Mouse (Mus musculus): Measurements from ENCODE around the gene Aatf. TPM values are rescaled to one million over a fixed set of nuclear protein-coding genes. Genes with fewer than 3 reads are reported as not detected.

Aatf gene
- polyA plus RNA-seq, 1 experiment from 2014 or later = 63.6 TPM

DNA sequence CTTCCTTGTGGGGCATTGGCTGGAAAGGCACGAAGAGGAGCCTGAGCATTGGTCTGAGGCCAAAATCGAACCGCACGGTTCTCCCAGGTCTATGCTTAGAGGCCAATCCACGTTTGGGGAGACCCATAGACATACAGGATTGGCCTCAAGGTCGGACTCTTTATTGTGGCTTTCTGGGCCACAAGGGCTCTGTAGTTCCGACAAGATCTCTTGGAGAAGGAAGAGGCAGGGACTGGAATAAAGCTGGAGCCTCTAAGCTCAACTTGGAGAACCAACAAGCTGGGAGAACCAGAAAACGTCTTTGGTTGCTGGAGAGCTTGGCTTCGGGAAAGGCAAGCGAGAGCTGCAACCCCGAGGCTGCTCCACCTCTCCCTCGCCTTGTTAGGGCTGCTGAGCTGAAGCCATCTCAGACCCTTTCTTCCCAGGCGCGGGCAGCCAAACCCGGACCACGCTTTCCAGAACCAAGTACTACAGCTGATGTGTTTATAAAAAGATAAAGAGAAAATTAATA, 10.1 kb upstream of the Aatf start:
- Histone ChIP-seq H3K4me2 (ENCODE audit: low read depth, low read length) (no peak overlapping the region), H3K27me3 (replicated peaks; ENCODE audit: control insufficient read depth, insufficient read depth, low read length) (peaks cover 98% of the 10 kb centered on the region), H3K36me3 (ENCODE audit: control insufficient read depth, insufficient read depth, low read length) (no peaks in the 10 kb centered on the region), H3K9me3 (ENCODE audit: control insufficient read depth, low read length) (0 out of 2 replicates have a peak, but pooled peaks cover 2% of the 10 kb centered on the region), H3K9ac (ENCODE audit: low read depth, low read length) (no peak overlapping the region), H3K4me3 (ENCODE audit: low read length) (no peak overlapping the region), H3K4me1 (ENCODE audit: control insufficient read depth, insufficient read depth, low read length) (peaks cover 17% of the 10 kb centered on the region), H3K27ac (ENCODE audit: low read length) (no peak overlapping the region)
- WGBS = 5% methylated on average over 16 of the region's 16 CpGs
- ATAC-seq = no peak

DNA sequence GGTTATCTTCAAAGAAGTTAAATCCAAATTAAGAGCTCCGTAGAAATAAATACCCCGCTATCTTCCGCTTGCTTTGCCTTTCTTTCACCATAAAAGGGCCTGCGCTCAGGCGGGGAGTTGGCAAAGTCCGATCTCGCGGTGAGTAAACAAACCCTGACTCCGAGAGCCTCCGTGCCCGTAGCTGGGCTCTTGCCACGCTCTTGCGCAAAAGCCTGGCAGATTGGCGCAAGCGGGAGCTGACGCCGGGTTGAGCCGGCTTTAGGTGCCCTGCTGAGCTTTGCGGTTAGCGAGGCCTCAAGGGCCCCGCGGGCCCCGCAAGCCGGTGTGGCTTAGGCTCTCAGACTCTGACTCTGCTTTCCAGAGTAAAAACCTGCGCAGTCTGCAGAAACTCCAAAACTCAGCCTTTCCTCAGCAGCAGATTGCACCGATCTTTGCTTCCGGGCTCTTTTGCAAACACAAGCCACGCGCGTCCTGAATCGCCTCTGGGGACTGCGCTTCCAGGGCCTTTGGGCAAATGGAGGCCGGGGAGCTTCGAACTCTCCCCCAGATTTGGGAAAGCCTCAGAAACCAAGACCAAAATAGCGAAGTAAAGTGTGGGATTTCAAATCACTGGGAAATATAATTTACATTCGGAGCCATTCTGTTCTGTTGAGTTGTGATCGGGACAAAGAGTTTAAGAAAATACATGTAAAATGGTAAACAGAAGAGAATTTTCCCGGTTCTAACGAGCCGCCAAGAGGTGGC, 9.4 kb upstream of the Aatf start:
- H3K9ac ChIP-seq (ENCODE audit: low read depth, low read length) = no peak overlapping the region
- ATAC-seq = peak; percentile 72
- H3K36me3 ChIP-seq (ENCODE audit: control insufficient read depth, insufficient read depth, low read length) = no peaks in the 10 kb centered on the region

DNA sequence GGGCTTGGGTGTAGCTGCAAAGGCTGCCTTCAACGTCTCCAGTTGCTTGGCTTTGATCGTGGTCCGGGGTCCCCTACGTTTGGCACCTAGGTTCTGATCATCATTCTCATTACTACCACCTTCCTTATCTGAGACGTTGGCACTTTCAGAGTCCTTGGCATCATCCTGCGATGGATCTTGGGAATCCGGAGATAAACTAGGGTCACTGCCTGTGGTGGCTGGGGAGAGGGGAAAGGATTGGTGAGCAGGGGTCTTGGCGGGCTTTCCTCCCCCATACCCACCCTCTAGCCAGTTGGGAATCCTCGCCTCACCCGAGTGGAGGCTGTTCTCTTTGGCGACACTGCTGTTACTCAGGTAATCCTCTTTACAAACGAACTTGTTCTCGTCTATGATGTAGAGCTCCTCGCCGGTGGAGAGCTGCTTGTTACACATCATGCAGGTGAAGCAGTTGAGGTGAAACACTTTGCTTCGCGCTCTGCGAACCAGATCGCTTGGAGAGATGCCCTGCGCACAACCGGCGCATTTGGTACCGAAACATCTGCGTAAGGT, 8.5 kb upstream of the Aatf start:
- Histone ChIP-seq H3K9me3 (ENCODE audit: control insufficient read depth, low read length) (0 out of 2 replicates have a peak, but pooled peaks cover 2% of the 10 kb centered on the region), H3K9ac (ENCODE audit: low read depth, low read length) (no peak overlapping the region), H3K36me3 (ENCODE audit: control insufficient read depth, insufficient read depth, low read length) (no peaks in the 10 kb centered on the region), H3K27ac (ENCODE audit: low read length) (no peak overlapping the region), H3K4me2 (ENCODE audit: low read depth, low read length) (no peak overlapping the region; the same call in 1 of the 2 replicates), H3K4me3 (ENCODE audit: low read length) (0 out of 2 replicates have a peak overlapping the region, but pooled peaks have one; percentile 39), H3K4me1 (ENCODE audit: control insufficient read depth, insufficient read depth, low read length) (peaks cover 17% of the 10 kb centered on the region), H3K27me3 (replicated peaks; ENCODE audit: control insufficient read depth, insufficient read depth, low read length) (peaks cover 84% of the 10 kb centered on the region)
- ATAC-seq = no peak
- WGBS = 18% methylated on average over 24 of the region's 24 CpGs

More for the DNA sequence above, 9.4 kb upstream of the Aatf start:
- Histone ChIP-seq H3K9me3 (ENCODE audit: control insufficient read depth, low read length) (0 out of 2 replicates have a peak, but pooled peaks cover 2% of the 10 kb centered on the region), H3K27ac (ENCODE audit: low read length) (no peak overlapping the region), H3K4me3 (ENCODE audit: low read length) (peak overlapping the region; percentile 39), H3K27me3 (replicated peaks; ENCODE audit: control insufficient read depth, insufficient read depth, low read length) (peaks cover 93% of the 10 kb centered on the region), H3K4me1 (ENCODE audit: control insufficient read depth, insufficient read depth, low read length) (peaks cover 17% of the 10 kb centered on the region), H3K4me2 (ENCODE audit: low read depth, low read length) (peak overlapping the region; percentile 59)
- 1% methylated on average over 40 of the region's 40 CpGs for WGBS

DNA sequence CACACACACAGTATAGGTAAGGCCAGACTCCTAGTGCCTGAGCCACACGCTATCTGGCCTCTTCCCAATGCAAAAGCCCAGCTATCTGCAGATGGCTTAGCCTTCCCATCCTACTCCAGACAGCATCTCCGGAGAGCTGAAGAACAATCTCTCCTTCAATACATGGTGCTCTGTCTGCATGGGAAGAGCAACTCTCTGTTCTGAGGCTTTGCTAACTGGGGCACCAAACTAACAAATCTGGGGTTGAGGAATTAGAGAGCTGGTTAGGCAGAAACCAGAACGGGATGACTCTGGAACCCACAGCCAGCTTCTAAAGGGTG, 7.7 kb upstream of the Aatf start:
- no peak for ATAC-seq
- Histone ChIP-seq H3K27ac (ENCODE audit: low read length) (no peak overlapping the region), H3K27me3 (replicated peaks; ENCODE audit: control insufficient read depth, insufficient read depth, low read length) (peaks cover 84% of the 10 kb centered on the region), H3K36me3 (ENCODE audit: control insufficient read depth, insufficient read depth, low read length) (no peaks in the 10 kb centered on the region), H3K4me1 (ENCODE audit: control insufficient read depth, insufficient read depth, low read length) (peaks cover 14% of the 10 kb centered on the region), H3K4me3 (ENCODE audit: low read length) (no peak overlapping the region), H3K9me3 (ENCODE audit: control insufficient read depth, low read length) (0 out of 2 replicates have a peak, but pooled peaks cover 2% of the 10 kb centered on the region), H3K9ac (ENCODE audit: low read depth, low read length) (no peak overlapping the region), H3K4me2 (ENCODE audit: low read depth, low read length) (no peak overlapping the region)
- 40% methylated on average over 3 of the region's 3 CpGs for WGBS

DNA sequence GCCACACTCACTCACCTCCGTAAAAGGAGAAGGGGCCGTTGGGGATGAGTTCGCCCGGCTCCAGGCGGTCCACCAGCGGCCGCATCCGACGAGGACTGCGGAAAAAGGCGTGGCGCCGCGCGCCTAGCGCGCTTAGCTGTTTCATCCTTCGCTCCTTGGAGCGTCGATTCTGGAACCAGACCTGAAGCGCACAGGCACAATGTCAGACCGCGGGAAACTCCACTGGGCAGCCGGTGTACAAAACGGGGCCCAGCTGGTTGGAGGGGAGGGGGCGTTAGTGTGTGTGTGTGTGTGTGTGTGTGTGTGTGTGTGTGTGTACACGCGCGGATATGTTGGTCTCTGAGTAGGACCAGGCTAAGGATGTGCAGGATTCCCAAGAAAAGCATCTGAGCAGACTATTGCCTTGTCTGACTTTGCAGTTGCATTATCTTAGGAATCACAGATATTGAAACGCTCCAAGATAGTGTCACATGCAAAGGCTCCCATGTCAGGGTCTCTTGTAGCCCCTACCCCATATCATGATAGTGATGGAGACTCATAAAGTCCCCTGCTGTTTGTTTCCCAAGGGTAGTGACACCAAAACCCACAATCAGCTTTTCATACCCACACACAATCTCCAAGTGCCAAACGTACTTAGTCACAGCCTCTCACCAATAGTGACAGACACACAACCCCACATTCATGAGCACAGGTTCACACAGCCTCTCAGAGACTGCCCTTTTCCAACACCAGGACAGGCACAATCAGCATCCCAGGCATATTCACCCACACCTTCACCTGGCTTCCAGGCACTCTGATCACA, 7.1 kb upstream of the Aatf start:
- Histone ChIP-seq H3K4me2 (ENCODE audit: low read depth, low read length) (peak overlapping the region; percentile 12; the same call in 1 of the 2 replicates), H3K4me1 (ENCODE audit: control insufficient read depth, insufficient read depth, low read length) (peaks cover 11% of the 10 kb centered on the region), H3K27ac (ENCODE audit: low read length) (no peak overlapping the region), H3K36me3 (ENCODE audit: control insufficient read depth, insufficient read depth, low read length) (no peaks in the 10 kb centered on the region), H3K9me3 (ENCODE audit: control insufficient read depth, low read length) (0 out of 2 replicates have a peak, but pooled peaks cover 2% of the 10 kb centered on the region), H3K4me3 (ENCODE audit: low read length) (no peak overlapping the region), H3K27me3 (replicated peaks; ENCODE audit: control insufficient read depth, insufficient read depth, low read length) (peaks cover 84% of the 10 kb centered on the region), H3K9ac (ENCODE audit: low read depth, low read length) (no peak overlapping the region)
- ATAC-seq = no peak
- WGBS = 12% methylated on average over 31 of the region's 31 CpGs

DNA sequence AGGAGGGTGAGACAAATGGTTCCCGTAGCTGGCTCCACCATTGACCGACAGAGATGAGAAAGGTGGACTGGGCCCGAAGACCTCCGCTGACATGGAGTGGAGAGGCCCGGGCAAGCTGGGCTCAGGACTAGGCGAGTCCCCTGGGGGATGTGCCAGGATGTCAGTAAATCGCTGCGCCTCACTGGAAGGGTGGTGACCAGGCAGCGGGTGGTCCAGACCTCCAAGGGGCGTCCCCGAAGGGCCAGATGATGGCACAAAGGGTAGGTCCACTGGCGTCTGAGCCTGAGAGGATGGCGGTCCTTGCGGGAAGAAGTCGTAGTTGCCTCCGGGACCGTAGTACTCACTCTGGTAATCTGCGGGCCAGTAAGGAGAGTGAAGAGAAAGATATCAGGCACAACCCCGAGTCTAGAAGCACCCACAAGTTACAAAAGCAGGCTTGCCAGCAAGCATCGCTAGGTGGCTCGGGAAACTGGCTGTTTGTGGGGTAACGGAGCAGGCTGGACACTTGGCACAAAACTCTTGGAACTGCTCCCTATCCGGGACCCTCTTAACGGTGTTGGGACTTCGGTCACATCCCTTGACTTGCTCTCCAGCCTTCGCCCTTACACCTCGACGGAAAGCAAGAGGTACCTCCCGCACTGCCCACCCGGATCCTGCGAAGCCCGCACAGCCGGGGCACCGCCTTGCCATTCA, 6.4 kb upstream of the Aatf start:
- H3K27me3 ChIP-seq (replicated peaks; ENCODE audit: control insufficient read depth, insufficient read depth, low read length) = peaks cover 83% of the 10 kb centered on the region
- peak overlapping the region; percentile 12; the same call in 1 of the 2 replicates for H3K4me2 ChIP-seq (ENCODE audit: low read depth, low read length)

DNA sequence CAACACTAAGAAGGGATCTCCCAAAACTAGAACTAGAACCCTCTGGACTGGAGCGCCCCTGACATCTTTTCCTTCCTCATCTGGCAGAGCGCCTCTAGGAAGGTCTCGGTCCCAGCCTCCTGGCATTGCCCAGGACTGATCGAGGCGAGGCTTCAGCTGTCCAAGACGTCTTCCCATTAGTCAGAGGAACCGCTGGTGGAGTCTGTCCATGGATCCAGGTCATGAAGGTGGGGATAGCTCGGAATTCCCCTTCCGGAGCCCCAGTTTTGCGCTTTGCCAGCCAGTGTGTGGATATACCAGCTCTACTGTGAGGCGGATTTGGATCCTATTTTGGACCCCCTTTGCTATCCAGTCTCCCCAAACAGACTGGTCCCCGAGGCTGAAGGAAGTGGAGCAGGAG, 5.7 kb upstream of the Aatf start:
- Histone ChIP-seq H3K4me1 (ENCODE audit: control insufficient read depth, insufficient read depth, low read length) (peaks cover 9% of the 10 kb centered on the region), H3K27ac (ENCODE audit: low read length) (no peak overlapping the region), H3K4me3 (ENCODE audit: low read length) (no peak overlapping the region), H3K9me3 (ENCODE audit: control insufficient read depth, low read length) (0 out of 2 replicates have a peak, but pooled peaks cover 2% of the 10 kb centered on the region), H3K36me3 (ENCODE audit: control insufficient read depth, insufficient read depth, low read length) (no peaks in the 10 kb centered on the region), H3K27me3 (replicated peaks; ENCODE audit: control insufficient read depth, insufficient read depth, low read length) (peaks cover 80% of the 10 kb centered on the region), H3K9ac (ENCODE audit: low read depth, low read length) (no peak overlapping the region), H3K4me2 (ENCODE audit: low read depth, low read length) (no peak overlapping the region)
- WGBS = 41% methylated on average over 12 of the region's 12 CpGs
- no peak for ATAC-seq

More for the DNA sequence above, 6.4 kb upstream of the Aatf start:
- no peak overlapping the region for H3K9ac ChIP-seq (ENCODE audit: low read depth, low read length)
- H3K4me1 ChIP-seq (ENCODE audit: control insufficient read depth, insufficient read depth, low read length) = peaks cover 11% of the 10 kb centered on the region
- no peak overlapping the region for H3K27ac ChIP-seq (ENCODE audit: low read length)
- no peak overlapping the region for H3K4me3 ChIP-seq (ENCODE audit: low read length)
- no peak for ATAC-seq
- H3K9me3 ChIP-seq (ENCODE audit: control insufficient read depth, low read length) = 0 out of 2 replicates have a peak, but pooled peaks cover 2% of the 10 kb centered on the region
- H3K36me3 ChIP-seq (ENCODE audit: control insufficient read depth, insufficient read depth, low read length) = no peaks in the 10 kb centered on the region
- WGBS = 28% methylated on average over 34 of the region's 34 CpGs

DNA sequence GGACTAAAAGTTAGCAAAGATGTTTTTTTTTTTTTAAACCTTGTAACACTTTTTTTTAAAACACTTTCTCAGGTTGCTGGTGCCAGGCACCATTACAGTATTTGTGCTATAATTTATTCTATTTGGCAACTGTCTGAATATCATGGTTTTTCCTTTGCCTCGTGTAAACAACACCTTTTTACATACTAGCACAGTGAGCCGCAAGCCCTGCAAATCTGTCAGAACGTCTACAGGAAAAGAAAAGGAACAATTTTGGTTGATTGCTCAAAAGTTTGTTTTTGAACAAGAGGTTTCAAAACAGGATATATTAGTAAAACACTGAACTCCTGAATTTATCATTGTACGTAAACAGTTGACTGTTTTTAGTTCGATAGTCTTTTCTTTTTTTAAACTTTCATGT, 4.9 kb upstream of the Aatf start:
- Histone ChIP-seq H3K4me2 (ENCODE audit: low read depth, low read length) (no peak overlapping the region), H3K9ac (ENCODE audit: low read depth, low read length) (no peak overlapping the region), H3K4me3 (ENCODE audit: low read length) (no peak overlapping the region), H3K36me3 (ENCODE audit: control insufficient read depth, insufficient read depth, low read length) (no peaks in the 10 kb centered on the region), H3K4me1 (ENCODE audit: control insufficient read depth, insufficient read depth, low read length) (peaks cover 9% of the 10 kb centered on the region), H3K9me3 (ENCODE audit: control insufficient read depth, low read length) (0 out of 2 replicates have a peak, but pooled peaks cover 2% of the 10 kb centered on the region), H3K27me3 (replicated peaks; ENCODE audit: control insufficient read depth, insufficient read depth, low read length) (peaks cover 72% of the 10 kb centered on the region), H3K27ac (ENCODE audit: low read length) (no peak overlapping the region)
- 56% methylated on average over 5 of the region's 5 CpGs for WGBS
- ATAC-seq = no peak
